Mouse (Mus musculus) yolk sac, embryonic 10.5 days (tissue): Measurements from ENCODE around the gene Ankrd2.
A peak's percentile ranks its signal among the peaks of the same experiment; 100 is the strongest.

Experiments used
- DNase-seq: peaks from one replicate; pipeline ENCODE4 v3.0.0-alpha.2; 2017; ENCODE audit warnings: low spot score

The Ankrd2 gene

GRCm38 (mm10) chr19:42015001-42015400 is 20.8 kb upstream of the Ankrd2 start:
- no peak for DNase-seq

- no peak for DNase-seq
Observed at GRCm38 (mm10) chr19:42016251-42016650, 19.5 kb upstream of the Ankrd2 start.

GRCm38 (mm10) chr19:42016840-42017239 is 19.0 kb upstream of the Ankrd2 start:
- DNase-seq: no peak

GRCm38 (mm10) chr19:42017399-42018247 is 18.2 kb upstream of the Ankrd2 start:
- no peak for DNase-seq

GRCm38 (mm10) chr19:42019011-42019522 is 16.7 kb upstream of the Ankrd2 start:
- no peak for DNase-seq

- no peak for DNase-seq
Observed at GRCm38 (mm10) chr19:42021681-42022541, 13.9 kb upstream of the Ankrd2 start.

- no peak for DNase-seq
Observed at GRCm38 (mm10) chr19:42022542-42022848, 13.3 kb upstream of the Ankrd2 start.

- DNase-seq: peak; percentile 56
Observed at GRCm38 (mm10) chr19:42026158-42026557, 9.6 kb upstream of the Ankrd2 start.

- DNase-seq: no peak
Observed at GRCm38 (mm10) chr19:42031112-42031511, 4.7 kb upstream of the Ankrd2 start.

GRCm38 (mm10) chr19:42033611-42034010 is 2.2 kb upstream of the Ankrd2 start:
- DNase-seq: no peak

GRCm38 (mm10) chr19:42034146-42034775 is 1.5 kb upstream of the Ankrd2 start:
- DNase-seq: no peak

- no peak for DNase-seq
Observed at GRCm38 (mm10) chr19:42034881-42035455, 832 bp upstream of the Ankrd2 start.

GRCm38 (mm10) chr19:42036357-42036756 is 557 bp downstream of the Ankrd2 start:
- DNase-seq: no peak

GRCm38 (mm10) chr19:42037167-42037702 is 1.4 kb downstream of the Ankrd2 start:
- no peak for DNase-seq

GRCm38 (mm10) chr19:42038310-42038709 is 2.5 kb downstream of the Ankrd2 start:
- DNase-seq: no peak

- DNase-seq: no peak
Observed at GRCm38 (mm10) chr19:42043988-42044387, 8.2 kb downstream of the Ankrd2 start.

- peak; percentile 91 for DNase-seq
Observed at GRCm38 (mm10) chr19:42045269-42046102, 9.7 kb downstream of the Ankrd2 start, which contains the start of gene Hoga1. Gene Hoga1, plus strand, starts transcription at chr19:42045610.

GRCm38 (mm10) chr19:42050251-42050650 is 14.5 kb downstream of the Ankrd2 start:
- no peak for DNase-seq

- no peak for DNase-seq
Observed at GRCm38 (mm10) chr19:42051351-42051750, 15.6 kb downstream of the Ankrd2 start.

- no peak for DNase-seq
Observed at GRCm38 (mm10) chr19:42051948-42052347, 16.1 kb downstream of the Ankrd2 start, which contains the start of gene 4933411K16Rik. Gene 4933411K16Rik, plus strand, starts transcription at chr19:42052248.

- no peak for DNase-seq
Observed at GRCm38 (mm10) chr19:42054255-42054654, 18.5 kb downstream of the Ankrd2 start.
